Mouse (Mus musculus): ENCODE data around the gene Kel.
A peak's percentile ranks its signal among the peaks of the same experiment; 100 is the strongest.

- 0 out of 2 replicates have a peak, but pooled peaks have one; percentile 5 for TF ChIP-seq CTCF (IDR thresholded peaks at IDR 0.05; ENCODE audit: low read depth, low read length)
- TF ChIP-seq TAL1 (conservative IDR thresholded peaks at IDR 0.05; ENCODE audit: low read depth, low read length): no peak
These were observed 24.0 kb upstream of the Kel start for GRCm38 (mm10) chr6:41727989-41728609.

All from G1E (cell line).